Mouse (Mus musculus): ENCODE measurements around the gene Coq2.
A peak's percentile ranks its signal among the peaks of the same experiment; 100 is the strongest.

Coq2 gene

GRCm38 (mm10) chr5:100656352-100656751 lies 18.6 kb downstream of the Coq2 start:
- DNase-seq, result no peak

DNA sequence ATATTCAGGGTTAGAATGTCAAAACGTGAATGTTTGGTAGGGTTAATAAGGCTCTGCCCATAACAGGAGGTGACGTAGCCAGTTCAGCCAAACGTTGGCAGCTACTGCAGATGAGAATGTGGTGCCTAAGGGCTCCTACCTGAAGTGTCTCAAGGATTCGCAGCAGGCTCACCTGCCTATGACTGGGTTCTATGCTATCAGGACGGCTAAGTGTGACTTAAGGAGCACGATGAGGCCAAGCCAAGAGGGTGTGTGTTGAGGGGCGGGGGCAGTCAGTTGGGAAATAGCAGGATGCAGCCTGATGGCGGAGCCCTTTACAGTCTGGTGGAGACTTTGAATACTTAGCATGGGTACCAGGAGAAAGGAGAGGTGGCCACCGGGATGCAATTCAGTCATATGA lies 22.6 kb downstream of the Coq2 start:
- DNase-seq, result peak in 1 of 2 experiments; percentile 55

DNA sequence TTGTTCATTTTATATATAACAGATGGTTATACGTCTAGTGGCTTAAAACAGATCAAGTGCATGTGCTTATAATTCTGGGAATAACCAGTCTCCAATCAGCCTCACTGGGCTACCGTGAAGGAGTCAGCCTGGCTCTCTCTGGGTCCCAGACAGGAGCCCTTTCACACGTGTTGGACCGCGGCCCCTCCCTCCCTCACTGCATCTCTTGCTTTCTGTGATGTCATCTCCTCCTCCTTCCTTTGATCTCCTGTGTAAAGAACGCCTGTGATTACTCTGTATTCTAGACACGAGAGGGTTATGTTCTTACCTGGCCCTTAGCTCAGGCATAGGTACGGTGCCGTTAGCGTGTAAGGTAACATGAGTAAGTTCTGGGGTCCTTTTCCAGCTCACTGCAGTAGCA lies 23.5 kb downstream of the Coq2 start:
- DNase-seq, result no peak

DNA sequence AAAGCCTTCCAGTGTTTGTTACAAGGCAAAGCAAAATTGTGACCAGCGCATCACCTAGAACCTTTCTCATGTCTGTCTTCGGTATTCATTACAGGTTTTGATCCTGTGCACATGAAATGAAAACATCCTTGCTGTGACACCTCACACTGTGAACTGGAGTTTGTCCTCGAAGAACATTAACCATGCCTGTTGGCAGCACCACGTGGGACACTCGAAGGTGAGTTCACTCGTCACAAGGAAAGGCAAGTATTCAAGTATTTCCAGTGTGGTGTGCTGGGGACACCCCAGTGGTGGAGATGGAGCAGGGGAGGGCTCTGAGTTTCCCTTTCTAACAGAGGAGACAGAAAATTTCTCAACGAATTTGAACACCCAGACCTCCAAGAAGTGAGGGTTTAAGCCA lies 24.0 kb downstream of the Coq2 start:
- no peak for DNase-seq

DNA sequence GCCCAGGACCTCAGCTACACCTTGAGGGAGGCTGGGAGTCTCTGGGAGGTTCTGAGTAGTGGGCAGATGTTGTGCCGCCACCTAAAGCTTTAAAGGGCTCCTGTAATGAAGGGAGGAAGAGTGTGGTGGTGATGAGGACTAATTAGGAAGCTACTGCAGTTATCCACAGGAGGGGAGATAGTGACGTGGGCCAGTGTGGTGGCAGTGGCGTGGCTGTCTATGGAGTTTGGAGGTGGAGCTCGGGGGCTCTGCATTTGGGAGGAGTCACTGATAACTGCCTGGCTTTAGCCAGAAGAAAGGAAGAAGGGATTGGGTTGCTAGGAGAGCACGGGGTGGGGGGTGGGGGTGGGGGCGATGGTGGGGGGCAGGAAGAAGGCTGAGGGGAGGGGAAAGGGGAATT lies 26.4 kb downstream of the Coq2 start:
- no peak for DNase-seq

GRCm38 (mm10) chr5:100648046-100648445 lies 26.9 kb downstream of the Coq2 start:
- no peak for DNase-seq

GRCm38 (mm10) chr5:100646558-100646957 lies 28.4 kb downstream of the Coq2 start:
- DNase-seq, result no peak

GRCm38 (mm10) chr5:100643991-100644535 lies 30.9 kb downstream of the Coq2 start:
- DNase-seq, result peak; percentile 29 to 31

DNA sequence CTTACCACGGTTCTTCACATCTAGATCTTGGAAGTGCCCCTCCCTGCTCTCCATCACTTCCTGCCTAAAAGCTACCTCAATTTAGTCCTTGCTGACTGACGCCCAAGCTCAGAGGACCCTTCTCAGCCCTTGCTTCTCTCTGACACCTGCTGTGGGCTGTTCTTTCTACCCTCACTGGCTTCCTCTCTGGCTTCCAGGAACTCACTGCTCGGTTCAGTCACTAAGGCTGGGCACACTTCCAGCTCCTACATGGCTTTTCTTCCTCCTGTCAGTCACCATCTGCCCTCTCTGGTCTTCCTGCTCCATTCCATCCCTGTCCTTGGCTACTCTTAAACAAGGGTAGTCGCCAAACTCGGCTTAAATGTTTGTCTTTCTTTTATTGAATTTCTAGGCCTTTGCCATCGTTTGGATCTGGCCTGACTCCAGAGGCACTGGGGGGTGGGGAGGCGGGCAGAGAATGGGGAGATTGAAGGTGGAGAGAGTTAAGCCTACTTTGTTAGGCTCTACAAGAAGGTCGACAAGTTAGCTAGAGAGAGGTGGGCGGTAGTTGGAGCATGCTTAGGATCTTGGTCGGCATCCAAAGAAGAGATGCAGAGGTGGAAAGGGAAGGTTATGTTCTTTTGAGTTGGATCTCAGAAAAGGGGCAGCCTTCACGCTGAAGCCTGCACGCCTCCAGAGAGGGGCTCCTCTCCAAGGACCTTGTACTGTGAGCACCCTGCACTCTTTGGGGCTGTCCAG lies 31.5 kb downstream of the Coq2 start:
- peak in 1 of 2 experiments; percentile 42 for DNase-seq

GRCm38 (mm10) chr5:100642316-100642715 lies 32.6 kb downstream of the Coq2 start:
- no peak for DNase-seq

DNA sequence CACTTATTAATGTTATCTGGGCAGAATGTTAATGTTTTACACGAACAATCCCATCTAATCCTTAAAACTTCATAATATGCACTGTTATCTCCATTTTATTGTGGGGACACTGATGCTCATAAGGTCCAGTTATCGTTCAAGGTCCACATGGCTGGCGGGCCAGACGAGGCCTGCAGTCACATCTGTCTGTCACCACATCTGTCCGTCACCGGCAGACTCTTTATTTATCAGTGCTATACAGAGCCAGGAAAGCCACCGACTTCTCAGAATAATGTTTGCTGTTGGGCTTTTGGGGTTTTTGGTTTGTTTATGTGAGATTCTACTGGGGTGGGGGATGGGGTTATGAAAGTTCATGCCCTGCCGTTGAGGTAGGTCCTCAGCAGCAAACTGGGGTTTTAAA lies 36.5 kb downstream of the Coq2 start:
- no peak for DNase-seq

DNA sequence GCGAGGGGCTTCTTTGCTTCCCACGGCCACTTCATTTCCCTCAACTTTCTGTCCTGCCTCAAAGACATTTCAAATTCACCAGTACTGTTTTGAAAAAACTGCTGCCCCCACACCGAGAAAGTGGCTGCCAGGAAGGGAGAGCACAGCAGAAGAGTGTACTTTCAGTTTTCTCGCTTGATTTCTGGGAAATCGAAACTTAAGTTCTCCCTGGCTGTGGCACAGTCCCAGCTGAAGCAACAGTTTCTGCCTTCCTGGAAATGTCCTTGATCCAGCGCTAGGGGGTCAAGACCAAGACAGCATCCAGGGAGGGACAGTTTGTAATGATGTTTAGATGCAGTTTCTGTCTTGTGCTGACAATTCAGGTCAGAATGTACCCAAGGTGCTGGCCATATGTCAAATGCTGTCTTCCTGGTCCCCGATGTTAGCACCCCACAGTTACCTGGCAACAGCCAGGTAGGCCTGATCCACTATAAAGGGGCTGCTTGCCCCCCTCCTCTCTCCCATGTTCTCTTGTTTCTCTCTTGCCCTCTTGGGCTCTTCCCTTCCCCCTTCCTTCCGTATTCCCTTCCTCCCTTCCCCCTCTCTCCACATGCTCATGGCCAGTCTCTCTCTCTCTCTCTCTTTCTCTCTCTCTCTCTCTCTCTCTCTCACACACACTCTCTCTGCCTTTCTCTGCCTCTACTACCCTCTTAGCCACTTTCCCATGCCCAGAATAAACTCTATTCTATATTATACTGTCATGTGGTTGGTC lies 38.0 kb downstream of the Coq2 start:
- peak; percentile 42 to 43 for DNase-seq

- DNase-seq, result no peak
Observed at GRCm38 (mm10) chr5:100635908-100636307, 39.0 kb downstream of the Coq2 start.

- DNase-seq, result no peak
Observed at GRCm38 (mm10) chr5:100634885-100635478, 40.0 kb downstream of the Coq2 start.

DNA sequence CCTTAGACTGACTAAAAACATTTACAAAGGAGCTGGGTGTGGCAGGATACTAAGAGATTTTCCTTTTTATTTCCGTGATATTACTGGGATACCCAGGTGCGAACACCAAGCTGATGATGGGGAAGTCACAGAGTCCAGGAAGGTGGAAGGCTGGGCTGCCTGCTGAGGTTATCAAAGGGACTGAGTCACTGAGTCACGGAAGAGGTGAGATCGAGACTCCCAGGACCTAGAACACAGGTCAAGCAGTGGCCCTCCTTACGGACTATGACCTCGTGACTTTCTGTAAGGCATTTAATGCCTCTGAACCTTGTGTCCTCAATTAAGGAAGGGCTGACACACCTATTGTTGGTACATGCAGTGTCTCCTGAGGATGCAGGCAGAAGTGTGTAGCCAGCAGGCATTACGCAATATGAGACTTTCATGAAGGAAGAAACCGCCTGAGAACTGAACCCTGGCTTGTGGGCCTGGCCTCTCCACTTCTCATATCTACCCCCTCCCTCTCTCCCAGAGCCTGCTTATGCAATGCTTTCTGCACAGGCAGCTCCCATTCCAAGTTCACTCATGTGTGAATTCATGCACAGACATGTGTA lies 42.3 kb downstream of the Coq2 start:
- DNase-seq, result no peak

- DNase-seq, result no peak
Observed at GRCm38 (mm10) chr5:100628807-100629206, 46.1 kb downstream of the Coq2 start.

GRCm38 (mm10) chr5:100626526-100626925 lies 48.4 kb downstream of the Coq2 start:
- DNase-seq, result no peak

DNA sequence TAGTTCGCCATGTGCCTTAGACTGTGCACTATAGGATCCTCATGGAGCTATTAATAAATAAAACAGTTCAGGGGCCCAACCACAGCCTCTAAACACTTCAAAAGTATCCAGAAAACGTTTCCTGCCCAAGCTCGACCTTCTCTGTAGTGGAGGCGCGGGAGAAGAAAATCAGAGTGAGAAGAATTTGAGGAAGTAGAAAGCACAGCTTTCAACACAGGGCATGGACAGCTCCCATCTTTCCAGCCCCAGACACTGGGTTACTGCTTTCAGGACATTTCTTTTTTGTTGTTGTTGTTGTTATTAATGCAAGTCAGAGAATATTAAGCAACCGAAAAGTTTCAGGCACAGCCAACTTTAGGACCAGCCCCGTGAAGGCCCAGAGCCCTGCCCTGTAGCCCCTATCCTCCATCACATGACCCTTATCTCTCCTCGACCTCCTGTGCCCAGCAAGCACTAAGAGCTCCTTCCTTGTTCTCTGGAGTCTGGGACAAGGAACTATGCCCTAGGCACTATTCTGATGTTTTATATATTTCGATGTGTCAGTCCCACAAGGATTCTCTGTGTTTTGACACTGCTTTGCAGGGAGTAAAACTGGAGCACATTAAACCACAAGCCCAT lies 50.1 kb downstream of the Coq2 start:
- DNase-seq, result no peak

- no peak for DNase-seq
Observed at GRCm38 (mm10) chr5:100622509-100623163, 52.3 kb downstream of the Coq2 start.

- no peak for DNase-seq
Observed at GRCm38 (mm10) chr5:100621876-100622508, 52.9 kb downstream of the Coq2 start.

DNA sequence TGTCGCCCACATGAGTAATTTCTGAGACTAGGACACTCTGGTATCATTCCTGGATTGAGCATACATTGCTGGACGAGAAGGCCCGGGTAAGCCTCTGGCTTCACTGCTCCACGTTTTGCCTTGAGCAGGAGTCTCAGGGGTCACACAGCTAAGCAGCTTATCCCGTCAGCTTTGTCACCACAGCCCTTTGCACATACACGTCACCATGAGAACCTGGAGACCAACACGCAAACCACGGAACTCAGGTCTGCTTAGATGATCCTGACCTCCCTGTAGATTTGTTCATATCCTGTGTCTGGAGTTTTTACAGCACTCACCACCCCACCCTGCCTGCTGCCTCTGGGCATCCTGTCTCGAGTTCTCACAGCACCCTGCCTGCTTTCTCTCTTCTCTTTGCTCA lies 54.0 kb downstream of the Coq2 start:
- no peak for DNase-seq
